Mouse (Mus musculus) kidney, embryonic 14.5 days (tissue): Measurements from ENCODE around the gene Elmo1. TPM values are rescaled to one million over a fixed set of nuclear protein-coding genes. Genes with fewer than 3 reads are reported as not detected.

Source experiments
- ATAC-seq: fragments of 200-750 bp; cut with Nextera tagmentation; 2 replicates; pipeline ENCODE4 v1.8.0; 2017; ENCODE audit warnings: moderate number of reproducible peaks, mild to moderate bottlenecking, moderate TSS enrichment, moderate library complexity; ENCODE audit not compliant: low FRiP score, low TSS enrichment
- H3K27ac ChIP-seq: fragments of 300-500 bp; sonication (generic); 2 replicates; pipeline ENCODE4 v1.5.1; 2014; ENCODE audit warnings: low read depth, mild to moderate bottlenecking, low read length, moderate library complexity, mixed read lengths
- H3K27me3 ChIP-seq: fragments of 300-500 bp; sonication (generic); 2 replicates; pipeline ENCODE4 v1.6.1; 2014; ENCODE audit warnings: mild to moderate bottlenecking, low read length; ENCODE audit not compliant: control insufficient read depth, insufficient read depth
- H3K36me3 ChIP-seq: fragments of 300-500 bp; sonication (generic); 2 replicates; pipeline ENCODE4 v1.6.1; 2014; ENCODE audit warnings: low read length, mixed read lengths; ENCODE audit not compliant: control insufficient read depth, insufficient read depth
- H3K4me1 ChIP-seq: fragments of 300-500 bp; sonication (generic); 2 replicates; pipeline ENCODE4 v1.6.1; 2014; ENCODE audit warnings: low read length, mixed read lengths; ENCODE audit not compliant: control insufficient read depth, insufficient read depth
- H3K4me2 ChIP-seq: fragments of 300-500 bp; sonication (generic); replicated peaks from 2 replicates; pipeline ENCODE4 v1.6.1; 2014; ENCODE audit warnings: low read depth, mild to moderate bottlenecking, low read length
- H3K4me3 ChIP-seq: fragments of 300-500 bp; sonication (generic); 2 replicates; pipeline ENCODE4 v1.5.1; 2014; ENCODE audit warnings: mild to moderate bottlenecking, low read length
- H3K9ac ChIP-seq: fragments of 300-500 bp; sonication (generic); 2 replicates; pipeline ENCODE4 v1.6.1; 2014; ENCODE audit warnings: low read depth, mild to moderate bottlenecking, low read length, moderate library complexity
- H3K9me3 ChIP-seq: fragments of 300-500 bp; sonication (generic); 2 replicates; pipeline ENCODE4 v1.6.1; 2016; ENCODE audit warnings: low read length; ENCODE audit not compliant: control insufficient read depth
- WGBS: fragments of 180-500 bp; shearing (Covaris S2); extraction: QIAGEN DNeasy Blood & Tissue Kit; methylation state at CpG from one replicate; pipeline ENCODE4 v1.1.7; 2014; 5-methylcytosine and 5-hydroxymethylcytosine counted together
- polyA plus RNA-seq: library from polyadenylated mRNA; unstranded; fragments of >200 nt; fragmentation: Nextera tagmentation; extraction: Ambion mirVana; gene quantifications from 2 replicates; pipeline ENCODE4 v1.2.1, GENCODE M21; 2014

Gene Elmo1
- polyA plus RNA-seq, 1 experiment from 2014 or later: 15.4 TPM

GRCm38 (mm10) chr13:20091604-20091926 is 1.2 kb downstream of the Elmo1 start:
- H3K27ac ChIP-seq: no peak overlapping the region
- peak overlapping the region; percentile 79 for H3K4me3 ChIP-seq
- peak; percentile 17; the same call in 1 of the 2 replicates for ATAC-seq
- peaks cover 11% of the 10 kb centered on the region; the same call in 1 of the 2 replicates for H3K27me3 ChIP-seq
- H3K36me3 ChIP-seq: no peaks in the 10 kb centered on the region
- H3K9me3 ChIP-seq: no peaks in the 10 kb centered on the region
- no peaks in the 10 kb centered on the region for H3K4me1 ChIP-seq
- peak overlapping the region; percentile 98 for H3K4me2 ChIP-seq
- H3K9ac ChIP-seq: peak overlapping the region; percentile 70
- WGBS: under 1% methylated on average over 10 of the region's 10 CpGs

- WGBS: 87% methylated on average over 3 of the region's 3 CpGs
- no peak overlapping the region for H3K27ac ChIP-seq
- H3K27me3 ChIP-seq: peaks cover 11% of the 10 kb centered on the region; the same call in 1 of the 2 replicates
- H3K9ac ChIP-seq: no peak overlapping the region
- H3K4me2 ChIP-seq: no peak overlapping the region
- no peaks in the 10 kb centered on the region for H3K36me3 ChIP-seq
- no peak for ATAC-seq
- no peaks in the 10 kb centered on the region for H3K9me3 ChIP-seq
- H3K4me1 ChIP-seq: no peaks in the 10 kb centered on the region
- no peak overlapping the region for H3K4me3 ChIP-seq
Observed at GRCm38 (mm10) chr13:20092301-20092700, 1.9 kb downstream of the Elmo1 start.

GRCm38 (mm10) chr13:20093307-20094045 is 3.1 kb downstream of the Elmo1 start:
- H3K27me3 ChIP-seq: peaks cover 11% of the 10 kb centered on the region; the same call in 1 of the 2 replicates
- H3K36me3 ChIP-seq: no peaks in the 10 kb centered on the region
- H3K4me3 ChIP-seq: no peak overlapping the region
- 64% methylated on average over 19 of the region's 19 CpGs for WGBS
- H3K27ac ChIP-seq: no peak overlapping the region
- H3K9ac ChIP-seq: no peak overlapping the region
- no peaks in the 10 kb centered on the region for H3K4me1 ChIP-seq
- no peak for ATAC-seq
- H3K4me2 ChIP-seq: no peak overlapping the region
- H3K9me3 ChIP-seq: no peaks in the 10 kb centered on the region

- H3K9me3 ChIP-seq: no peaks in the 10 kb centered on the region
- no peaks in the 10 kb centered on the region for H3K36me3 ChIP-seq
- H3K27me3 ChIP-seq: peaks cover 7% of the 10 kb centered on the region; the same call in 1 of the 2 replicates
- no peak overlapping the region for H3K4me2 ChIP-seq
- H3K27ac ChIP-seq: no peak overlapping the region
- ATAC-seq: no peak
- H3K4me1 ChIP-seq: no peaks in the 10 kb centered on the region
- no peak overlapping the region for H3K9ac ChIP-seq
- H3K4me3 ChIP-seq: no peak overlapping the region
- WGBS: 90% methylated on average over 4 of the region's 4 CpGs
Observed at GRCm38 (mm10) chr13:20094916-20095700, 4.7 kb downstream of the Elmo1 start.

- no peak for ATAC-seq
- H3K36me3 ChIP-seq: no peaks in the 10 kb centered on the region
- H3K27ac ChIP-seq: no peak overlapping the region
- H3K27me3 ChIP-seq: no peaks in the 10 kb centered on the region
- H3K9ac ChIP-seq: no peak overlapping the region
- WGBS: 60% methylated on average over 5 of the region's 5 CpGs
- H3K4me1 ChIP-seq: no peaks in the 10 kb centered on the region
- H3K4me2 ChIP-seq: no peak overlapping the region
- H3K4me3 ChIP-seq: no peak overlapping the region
- H3K9me3 ChIP-seq: no peaks in the 10 kb centered on the region
Observed at GRCm38 (mm10) chr13:20097006-20097617, 6.7 kb downstream of the Elmo1 start.

- Histone ChIP-seq H3K27ac (no peak overlapping the region), H3K4me2 (no peak overlapping the region), H3K9me3 (no peaks in the 10 kb centered on the region), H3K4me3 (no peak overlapping the region), H3K4me1 (no peaks in the 10 kb centered on the region), H3K36me3 (no peaks in the 10 kb centered on the region), H3K27me3 (no peaks in the 10 kb centered on the region), H3K9ac (no peak overlapping the region)
- no peak for ATAC-seq
- WGBS: 58% methylated on average over 5 of the region's 5 CpGs
Observed at GRCm38 (mm10) chr13:20097934-20098593, 7.7 kb downstream of the Elmo1 start.

GRCm38 (mm10) chr13:20098594-20098965 is 8.2 kb downstream of the Elmo1 start:
- 86% methylated on average over 3 of the region's 3 CpGs for WGBS
- no peak for ATAC-seq

GRCm38 (mm10) chr13:20099546-20099945 is 9.2 kb downstream of the Elmo1 start:
- Histone ChIP-seq H3K9ac (no peak overlapping the region), H3K4me3 (no peak overlapping the region), H3K4me2 (no peak overlapping the region), H3K9me3 (no peaks in the 10 kb centered on the region), H3K27me3 (no peaks in the 10 kb centered on the region), H3K27ac (no peak overlapping the region; the same call in 1 of the 2 replicates), H3K4me1 (no peaks in the 10 kb centered on the region), H3K36me3 (no peaks in the 10 kb centered on the region)
- 24% methylated on average over 4 of the region's 4 CpGs for WGBS
- ATAC-seq: no peak

More at GRCm38 (mm10) chr13:20098594-20098965, 8.2 kb downstream of the Elmo1 start:
- no peaks in the 10 kb centered on the region for H3K9me3 ChIP-seq
- no peak overlapping the region for H3K4me2 ChIP-seq
- H3K27ac ChIP-seq: no peak overlapping the region
- H3K4me1 ChIP-seq: no peaks in the 10 kb centered on the region
- no peak overlapping the region for H3K4me3 ChIP-seq
- H3K27me3 ChIP-seq: no peaks in the 10 kb centered on the region
- H3K9ac ChIP-seq: no peak overlapping the region
- no peaks in the 10 kb centered on the region for H3K36me3 ChIP-seq
